Mouse (Mus musculus) gastrocnemius, postnatal 10 days (tissue): ENCODE data around the gene Hadhb. TPM values are rescaled to one million over a fixed set of nuclear protein-coding genes. Genes with fewer than 3 reads are reported as not detected.
"Not testable (repeated sequence)": the region's sequence is repeated elsewhere in the genome, so short reads cannot be mapped to it uniquely, and the experiment has no call there.

Source experiments
- DNase-seq: peaks from one replicate; pipeline ENCODE4 v3.0.0; 2021; ENCODE audit warnings: mixed read lengths
- total RNA-seq, 2 experiments: library from RNA; stranded (reverse); gene quantifications; 2 replicates each; pipeline ENCODE4 v1.2.3; 2021

The Hadhb gene
- total RNA-seq, 2 experiments from 2014 or later: 239 to 273 TPM

GRCm38 (mm10) chr5:30172931-30173692 is 18.1 kb downstream of the Hadhb start:
- DNase-seq: no peak

GRCm38 (mm10) chr5:30175811-30176210 is 20.8 kb downstream of the Hadhb start:
- no peak for DNase-seq

- no peak for DNase-seq
Measured at GRCm38 (mm10) chr5:30187687-30188485, 32.8 kb downstream of the Hadhb start.

GRCm38 (mm10) chr5:30192452-30192851 is 37.4 kb downstream of the Hadhb start:
- no peak for DNase-seq

- no peak for DNase-seq
Measured at GRCm38 (mm10) chr5:30195340-30195739, 40.3 kb downstream of the Hadhb start.

- no peak for DNase-seq
Measured at GRCm38 (mm10) chr5:30198257-30198656, 43.2 kb downstream of the Hadhb start.

- DNase-seq: no peak
Measured at GRCm38 (mm10) chr5:30201521-30201920, 46.5 kb downstream of the Hadhb start.

GRCm38 (mm10) chr5:30202221-30202620 is 47.2 kb downstream of the Hadhb start:
- no peak for DNase-seq

GRCm38 (mm10) chr5:30203216-30203885 is 48.3 kb downstream of the Hadhb start:
- DNase-seq: no peak

GRCm38 (mm10) chr5:30204441-30204840 is 49.4 kb downstream of the Hadhb start:
- DNase-seq: no peak

- no peak for DNase-seq
Measured at GRCm38 (mm10) chr5:30205034-30205433, 50.0 kb downstream of the Hadhb start.

- no peak for DNase-seq
Measured at GRCm38 (mm10) chr5:30205493-30205892, 50.4 kb downstream of the Hadhb start, which contains the start of gene Adgrf3. TSS of gene Adgrf3 (minus strand) at chr5:30205722.

GRCm38 (mm10) chr5:30207276-30207675 is 52.2 kb downstream of the Hadhb start:
- DNase-seq: no peak

- DNase-seq: not testable (repeated sequence)
Measured at GRCm38 (mm10) chr5:30210758-30211157, 55.7 kb downstream of the Hadhb start.

- DNase-seq: peak; percentile 60
Measured at GRCm38 (mm10) chr5:30214889-30215288, 59.8 kb downstream of the Hadhb start.

- no peak for DNase-seq
Measured at GRCm38 (mm10) chr5:30215970-30216369, 60.9 kb downstream of the Hadhb start.

- no peak for DNase-seq
Measured at GRCm38 (mm10) chr5:30219715-30220114, 64.7 kb downstream of the Hadhb start.

GRCm38 (mm10) chr5:30220666-30221065 is 65.6 kb downstream of the Hadhb start:
- DNase-seq: no peak

GRCm38 (mm10) chr5:30222681-30223080 is 67.6 kb downstream of the Hadhb start:
- DNase-seq: no peak

GRCm38 (mm10) chr5:30230901-30231300 is 75.9 kb downstream of the Hadhb start:
- DNase-seq: no peak

- no peak for DNase-seq
Measured at GRCm38 (mm10) chr5:30231891-30232270, 76.8 kb downstream of the Hadhb start.

GRCm38 (mm10) chr5:30232271-30232971 is 77.4 kb downstream of the Hadhb start, which contains the start of gene Selenoi:
TSS of gene Selenoi (plus strand) at chr5:30232581.
- DNase-seq: peak; percentile 97
